Mouse (Mus musculus): ENCODE data around the gene Kcmf1. TPM values are rescaled to one million over a fixed set of nuclear protein-coding genes. Genes with fewer than 3 reads are reported as not detected.
"Not testable (repeated sequence)": the region's sequence is repeated elsewhere in the genome, so short reads cannot be mapped to it uniquely, and the experiment has no call there.

The Kcmf1 gene
- polyA plus RNA-seq, 1 experiment from 2014 or later: 46.7 TPM

DNA sequence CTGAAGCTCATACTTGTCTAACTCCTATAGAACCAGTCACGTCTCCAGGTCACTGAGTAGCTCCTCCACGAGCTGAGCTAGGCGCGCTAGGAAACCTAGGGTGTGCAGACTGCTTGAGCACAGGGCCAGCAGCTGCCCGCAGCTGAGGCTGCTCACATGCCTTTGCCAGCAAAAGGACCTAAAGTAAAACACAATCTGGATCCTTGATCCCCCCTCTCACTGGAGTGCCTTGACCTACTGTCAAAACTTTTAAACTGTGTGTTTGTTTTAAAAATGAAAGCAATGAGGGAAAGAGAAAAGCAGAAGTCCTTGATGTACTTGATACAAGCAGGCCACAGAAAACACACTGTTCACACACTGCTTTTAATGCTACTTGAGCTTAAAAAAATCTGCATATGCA, 31.1 kb downstream of the Kcmf1 start:
- H3K36me3 ChIP-seq: no peaks in the 10 kb centered on the region
- H3K4me3 ChIP-seq: no peak overlapping the region
- no peak overlapping the region for H3K4me2 ChIP-seq (replicated peaks)
- no peak overlapping the region for H3K27ac ChIP-seq
- ATAC-seq (ENCODE audit: low FRiP score, low read depth): no peak
- no peaks in the 10 kb centered on the region for H3K27me3 ChIP-seq (replicated peaks)
- no peak overlapping the region for H3K9ac ChIP-seq
- 88% methylated on average over 5 of the region's 5 CpGs for WGBS
- H3K9me3 ChIP-seq: no peaks in the 10 kb centered on the region
- H3K4me1 ChIP-seq: peaks cover 11% of the 10 kb centered on the region

DNA sequence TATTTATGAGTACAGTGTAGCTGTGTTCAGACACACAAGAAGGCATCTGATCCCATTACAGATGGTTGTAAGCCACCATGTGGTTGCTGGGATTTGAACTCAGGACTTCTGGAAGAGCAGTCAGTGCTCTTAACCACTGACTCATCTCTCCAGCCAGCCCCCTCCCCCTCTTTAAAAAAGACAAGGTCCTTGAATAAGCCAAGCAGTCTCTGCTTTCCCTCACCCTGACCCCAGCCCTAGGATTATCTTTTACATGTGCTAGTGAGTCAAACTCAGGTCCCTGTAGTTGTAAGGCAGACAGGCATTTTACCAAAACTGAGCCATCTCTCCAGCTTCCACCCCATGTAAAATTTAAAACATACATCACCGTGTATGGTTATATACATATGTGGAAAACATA, 32.0 kb downstream of the Kcmf1 start:
- peaks cover 11% of the 10 kb centered on the region for H3K4me1 ChIP-seq
- H3K4me2 ChIP-seq (replicated peaks): no peak overlapping the region
- no peaks in the 10 kb centered on the region for H3K9me3 ChIP-seq
- H3K36me3 ChIP-seq: no peaks in the 10 kb centered on the region
- H3K9ac ChIP-seq: no peak overlapping the region
- 91% methylated on average over 1 of the region's 1 CpGs for WGBS
- H3K27ac ChIP-seq: no peak overlapping the region
- no peak overlapping the region for H3K4me3 ChIP-seq
- no peaks in the 10 kb centered on the region for H3K27me3 ChIP-seq (replicated peaks)
- no peak for ATAC-seq (ENCODE audit: low FRiP score, low read depth)

DNA sequence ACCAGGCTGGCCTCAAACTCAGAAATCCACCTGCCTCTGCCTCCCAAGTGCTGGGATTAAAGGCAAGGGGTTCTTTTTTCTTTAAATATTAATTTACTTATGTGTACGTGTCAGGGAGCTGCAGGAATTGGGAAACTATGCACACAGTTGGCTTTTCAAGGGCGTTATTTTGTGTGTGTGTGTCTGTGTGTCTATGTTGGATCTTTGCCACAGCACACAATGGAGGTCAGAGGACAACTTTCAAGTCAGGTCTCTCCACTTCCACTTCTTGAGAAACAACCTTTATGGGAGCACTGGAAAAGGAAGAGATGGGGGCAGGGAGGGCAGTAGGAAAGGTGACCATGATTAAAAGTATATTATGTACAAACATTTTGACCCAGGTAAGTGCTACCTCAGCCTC, 33.5 kb downstream of the Kcmf1 start:
- no peak overlapping the region for H3K4me2 ChIP-seq (replicated peaks)
- H3K9ac ChIP-seq: no peak overlapping the region
- H3K4me1 ChIP-seq: peaks cover 11% of the 10 kb centered on the region
- no peaks in the 10 kb centered on the region for H3K36me3 ChIP-seq
- ATAC-seq (ENCODE audit: low FRiP score, low read depth): no peak
- WGBS: 86% methylated on average over 2 of the region's 2 CpGs
- H3K27me3 ChIP-seq (replicated peaks): no peaks in the 10 kb centered on the region
- H3K4me3 ChIP-seq: no peak overlapping the region
- H3K27ac ChIP-seq: no peak overlapping the region
- H3K9me3 ChIP-seq: no peaks in the 10 kb centered on the region

DNA sequence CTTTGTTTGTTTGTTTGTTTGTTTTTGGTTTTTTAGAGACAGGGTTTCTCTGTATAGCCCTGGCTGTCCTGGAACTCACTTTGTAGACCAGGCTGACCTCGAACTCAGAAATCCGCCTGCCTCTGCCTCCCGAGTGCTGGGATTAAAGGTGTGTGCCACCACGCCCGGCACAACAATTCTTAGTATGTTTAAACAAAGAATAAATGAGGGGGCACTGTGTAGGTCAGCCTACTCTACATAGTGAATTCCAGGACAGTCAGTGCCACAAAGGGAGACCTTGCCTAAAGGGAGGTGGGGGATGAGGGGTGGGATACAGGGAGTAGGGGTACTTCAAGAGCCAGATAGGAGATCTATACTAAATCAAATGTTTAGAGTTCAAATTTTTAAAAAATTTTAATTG, 37.1 kb downstream of the Kcmf1 start:
- H3K9ac ChIP-seq; H3K27me3 ChIP-seq (replicated peaks); H3K4me1 ChIP-seq; H3K4me3 ChIP-seq; H3K4me2 ChIP-seq (replicated peaks); ATAC-seq (ENCODE audit: low FRiP score, low read depth); H3K9me3 ChIP-seq; H3K27ac ChIP-seq: not testable (repeated sequence)
- WGBS: 95% methylated on average over 5 of the region's 5 CpGs
- H3K36me3 ChIP-seq: peaks cover 12% of the 10 kb centered on the region; the same call in 1 of the 2 replicates

DNA sequence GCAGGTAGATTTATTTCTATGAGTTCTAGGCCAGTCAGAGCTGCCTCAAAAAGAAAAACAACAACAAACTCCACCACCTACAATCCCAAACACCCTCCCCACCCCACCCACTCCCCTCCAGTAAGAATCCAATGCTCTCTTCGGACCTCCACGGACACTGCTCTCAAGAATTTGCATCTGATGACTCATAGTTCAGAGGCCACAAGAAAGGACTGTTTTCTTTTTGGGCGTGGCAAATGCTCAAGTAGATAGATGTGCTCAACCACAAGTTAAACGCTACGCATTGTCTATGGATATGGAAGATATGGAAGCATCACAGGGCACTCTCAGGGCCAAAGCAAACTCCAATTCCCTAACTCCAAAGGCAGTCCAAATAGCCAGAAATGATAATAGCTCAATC, 45.5 kb downstream of the Kcmf1 start:
- ATAC-seq (ENCODE audit: low FRiP score, low read depth): no peak
- 92% methylated on average over 5 of the region's 5 CpGs for WGBS
- Histone ChIP-seq H3K9me3 (no peaks in the 10 kb centered on the region; the same call in 1 of the 2 replicates), H3K4me1 (no peaks in the 10 kb centered on the region), H3K36me3 (peaks cover 44% of the 10 kb centered on the region), H3K27ac (no peak overlapping the region), H3K9ac (no peak overlapping the region), H3K4me3 (no peak overlapping the region), H3K4me2 (replicated peaks) (no peak overlapping the region), H3K27me3 (replicated peaks) (no peaks in the 10 kb centered on the region)

DNA sequence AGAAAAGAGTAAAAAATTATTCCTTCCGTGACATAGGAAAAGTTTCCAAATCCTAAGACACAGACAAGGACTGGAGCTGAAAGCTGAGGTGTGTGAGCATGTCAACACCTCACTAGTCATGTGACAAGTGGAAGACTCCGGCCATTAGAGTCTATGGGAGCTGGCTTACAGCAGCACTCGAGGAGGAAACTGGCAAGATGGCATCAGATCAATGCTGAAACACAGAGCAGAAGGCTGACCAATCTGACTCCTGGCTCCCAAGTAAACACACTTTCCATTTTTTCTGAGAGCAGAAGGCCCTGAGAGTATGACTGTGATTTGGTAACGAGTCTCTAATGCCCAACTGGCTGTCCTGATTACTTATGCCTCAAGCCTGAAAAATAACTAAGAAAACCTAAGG, 47.6 kb downstream of the Kcmf1 start:
- Histone ChIP-seq H3K4me3 (no peak overlapping the region), H3K4me1 (no peaks in the 10 kb centered on the region), H3K4me2 (replicated peaks) (no peak overlapping the region), H3K9me3 (no peaks in the 10 kb centered on the region; the same call in 1 of the 2 replicates), H3K36me3 (peaks cover 49% of the 10 kb centered on the region), H3K27ac (no peak overlapping the region), H3K27me3 (replicated peaks) (no peaks in the 10 kb centered on the region), H3K9ac (no peak overlapping the region)
- 94% methylated on average over 4 of the region's 4 CpGs for WGBS
- ATAC-seq (ENCODE audit: low FRiP score, low read depth): no peak

DNA sequence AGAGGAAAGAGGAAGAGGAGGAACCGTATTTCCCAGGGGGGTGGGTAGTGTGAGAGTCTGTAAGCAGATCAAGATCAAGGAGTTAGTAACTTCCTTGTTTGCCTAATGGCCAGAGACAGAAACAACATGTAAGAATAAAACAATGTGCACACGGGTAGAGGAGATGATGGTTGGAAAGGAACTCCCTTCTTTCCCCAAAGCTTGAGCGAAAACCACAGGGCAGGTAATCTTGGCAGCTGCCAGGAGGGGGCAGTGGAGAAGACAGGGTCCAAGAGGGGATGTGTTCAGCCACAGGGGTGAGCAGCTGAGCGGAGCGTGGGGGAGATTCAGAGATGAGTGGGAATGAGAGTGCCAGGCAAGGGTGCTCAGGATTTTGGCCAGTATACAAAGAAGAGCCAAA, 48.1 kb downstream of the Kcmf1 start:
- 84% methylated on average over 5 of the region's 5 CpGs for WGBS
- no peaks in the 10 kb centered on the region for H3K27me3 ChIP-seq (replicated peaks)
- no peak overlapping the region for H3K4me2 ChIP-seq (replicated peaks)
- ATAC-seq (ENCODE audit: low FRiP score, low read depth): 0 out of 2 replicates have a peak, but pooled peaks have one; percentile 68
- no peak overlapping the region for H3K27ac ChIP-seq
- no peaks in the 10 kb centered on the region; the same call in 1 of the 2 replicates for H3K9me3 ChIP-seq
- H3K9ac ChIP-seq: no peak overlapping the region
- H3K4me1 ChIP-seq: no peaks in the 10 kb centered on the region
- H3K4me3 ChIP-seq: no peak overlapping the region
- H3K36me3 ChIP-seq: peaks cover 48% of the 10 kb centered on the region

DNA sequence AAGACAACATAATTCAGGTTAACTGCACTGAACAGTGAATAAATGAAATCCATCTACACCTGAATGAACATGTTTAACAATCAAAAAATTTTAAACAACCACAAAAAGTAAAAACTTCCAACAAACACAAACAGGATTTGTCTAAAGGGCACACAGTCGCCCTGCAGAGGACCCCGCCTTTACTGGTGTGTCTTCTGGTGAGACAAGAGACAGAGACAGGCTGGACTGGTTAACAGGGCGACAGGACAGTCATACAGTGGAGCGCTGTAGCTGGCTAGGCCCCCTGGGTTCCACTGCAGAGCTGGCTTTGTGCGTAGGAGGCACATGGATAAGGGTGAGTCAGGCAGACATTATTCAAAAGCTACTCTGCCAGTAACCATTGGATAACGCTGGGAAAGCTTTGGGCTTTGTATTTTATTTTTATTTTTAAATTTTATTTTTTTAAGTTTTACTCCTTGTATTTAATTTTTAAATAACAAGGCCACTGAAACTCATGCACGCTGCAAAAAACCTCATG, 57.7 kb downstream of the Kcmf1 start:
- Histone ChIP-seq H3K27me3 (replicated peaks) (no peaks in the 10 kb centered on the region), H3K9me3 (no peaks in the 10 kb centered on the region), H3K36me3 (peaks cover 54% of the 10 kb centered on the region), H3K4me2 (replicated peaks) (no peak overlapping the region), H3K4me3 (no peak overlapping the region), H3K9ac (no peak overlapping the region), H3K4me1 (no peaks in the 10 kb centered on the region), H3K27ac (no peak overlapping the region)
- 91% methylated on average over 7 of the region's 7 CpGs for WGBS
- ATAC-seq (ENCODE audit: low FRiP score, low read depth): no peak

DNA sequence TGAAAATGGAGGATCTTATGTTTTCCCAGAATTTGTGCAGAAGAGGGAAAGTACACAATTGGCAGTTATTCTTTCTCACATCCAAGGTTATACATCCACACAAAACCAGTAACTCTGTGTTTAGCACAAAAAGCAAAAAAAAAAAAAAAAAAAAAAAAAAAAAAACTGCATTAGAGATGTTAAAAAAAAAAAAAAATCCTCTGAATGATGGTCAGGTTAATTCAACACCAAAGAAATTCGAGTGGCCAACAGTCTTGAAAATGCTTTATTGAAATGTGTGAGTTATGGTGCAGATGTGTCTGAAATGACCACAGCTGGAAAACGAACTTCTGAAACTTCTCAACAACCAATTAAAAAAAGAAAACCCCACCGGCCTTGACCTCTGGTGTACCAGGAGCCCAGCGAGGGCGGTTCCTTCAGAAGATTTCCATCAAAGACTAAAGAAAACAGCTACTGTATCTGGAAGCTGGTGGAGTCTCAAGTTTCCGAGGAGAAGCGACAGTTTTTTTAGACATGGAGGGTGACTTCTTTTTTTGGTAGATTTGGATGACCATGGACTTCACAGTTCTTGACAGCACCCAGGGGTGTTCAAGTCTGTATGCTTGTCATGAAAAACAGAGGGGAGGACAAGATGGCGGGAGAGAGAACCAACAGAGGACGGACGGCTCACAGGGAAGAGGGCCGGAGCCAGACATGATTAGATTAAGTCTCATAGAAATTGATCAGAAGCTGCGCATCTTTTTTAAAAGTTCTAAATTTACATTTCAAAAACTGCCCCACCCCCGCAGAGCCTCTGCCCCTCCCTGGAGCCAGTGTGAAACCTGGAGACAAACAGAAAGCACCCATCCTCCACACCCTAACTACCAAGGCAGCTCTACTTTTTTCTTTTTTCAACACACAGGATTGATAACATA, 58.7 kb downstream of the Kcmf1 start:
- H3K4me2 ChIP-seq (replicated peaks): no peak overlapping the region
- 90% methylated on average over 13 of the region's 13 CpGs for WGBS
- no peaks in the 10 kb centered on the region for H3K27me3 ChIP-seq (replicated peaks)
- no peak for ATAC-seq (ENCODE audit: low FRiP score, low read depth)
- H3K4me3 ChIP-seq: no peak overlapping the region
- no peaks in the 10 kb centered on the region for H3K4me1 ChIP-seq
- H3K9ac ChIP-seq: no peak overlapping the region
- H3K9me3 ChIP-seq: no peaks in the 10 kb centered on the region
- H3K36me3 ChIP-seq: peaks cover 50% of the 10 kb centered on the region
- H3K27ac ChIP-seq: no peak overlapping the region

DNA sequence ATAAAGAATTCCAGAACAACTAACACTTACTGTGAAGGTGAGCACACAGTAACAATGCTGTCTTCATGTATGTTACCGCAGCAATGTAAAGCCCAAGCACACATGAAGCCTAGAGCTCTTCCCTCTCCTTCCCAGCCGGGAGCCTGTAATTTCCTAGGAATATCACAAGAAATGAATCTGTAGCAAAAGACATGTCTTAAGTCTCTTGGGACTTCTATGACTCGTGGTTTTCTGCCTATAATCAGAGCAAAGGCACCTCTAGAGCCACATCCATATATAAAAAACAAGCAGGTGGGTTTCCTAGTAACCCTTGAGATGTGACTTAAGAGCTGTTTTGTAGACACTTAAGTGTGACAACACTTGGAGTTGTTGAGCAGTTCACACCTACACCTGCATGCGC, 62.0 kb downstream of the Kcmf1 start:
- H3K4me1 ChIP-seq: no peaks in the 10 kb centered on the region
- no peak for ATAC-seq (ENCODE audit: low FRiP score, low read depth)
- H3K36me3 ChIP-seq: peaks cover 23% of the 10 kb centered on the region
- no peak overlapping the region for H3K4me2 ChIP-seq (replicated peaks)
- no peak overlapping the region for H3K9ac ChIP-seq
- no peaks in the 10 kb centered on the region for H3K27me3 ChIP-seq (replicated peaks)
- no peak overlapping the region for H3K4me3 ChIP-seq
- WGBS: 87% methylated on average over 4 of the region's 4 CpGs
- H3K27ac ChIP-seq: no peak overlapping the region
- no peaks in the 10 kb centered on the region for H3K9me3 ChIP-seq

DNA sequence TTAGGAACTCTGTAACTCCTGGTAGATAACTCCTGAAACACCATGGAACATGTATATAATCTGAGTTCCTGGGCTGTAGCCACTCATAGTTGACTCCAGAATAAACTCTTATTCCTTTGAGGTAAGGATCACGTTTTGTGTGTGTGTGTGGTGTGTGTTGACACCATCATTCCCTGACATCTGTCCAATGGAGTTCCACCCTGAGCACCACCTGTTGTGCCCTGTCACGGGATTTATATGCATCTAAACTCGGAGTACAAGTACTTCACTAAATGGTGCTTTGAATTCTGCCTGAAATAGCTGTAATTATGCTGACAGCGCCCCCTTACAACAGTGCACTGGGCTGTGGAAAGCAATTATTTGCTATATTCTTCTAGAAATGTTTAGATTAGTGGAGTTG, 65.3 kb downstream of the Kcmf1 start:
- H3K9ac ChIP-seq: no peak overlapping the region
- H3K27me3 ChIP-seq (replicated peaks): no peaks in the 10 kb centered on the region
- H3K4me2 ChIP-seq (replicated peaks): no peak overlapping the region
- no peak overlapping the region for H3K4me3 ChIP-seq
- WGBS: 60% methylated on average over 4 of the region's 4 CpGs
- H3K36me3 ChIP-seq: peaks cover 4% of the 10 kb centered on the region; the same call in 1 of the 2 replicates
- no peak overlapping the region for H3K27ac ChIP-seq
- no peaks in the 10 kb centered on the region for H3K4me1 ChIP-seq
- ATAC-seq (ENCODE audit: low FRiP score, low read depth): no peak
- no peaks in the 10 kb centered on the region for H3K9me3 ChIP-seq

DNA sequence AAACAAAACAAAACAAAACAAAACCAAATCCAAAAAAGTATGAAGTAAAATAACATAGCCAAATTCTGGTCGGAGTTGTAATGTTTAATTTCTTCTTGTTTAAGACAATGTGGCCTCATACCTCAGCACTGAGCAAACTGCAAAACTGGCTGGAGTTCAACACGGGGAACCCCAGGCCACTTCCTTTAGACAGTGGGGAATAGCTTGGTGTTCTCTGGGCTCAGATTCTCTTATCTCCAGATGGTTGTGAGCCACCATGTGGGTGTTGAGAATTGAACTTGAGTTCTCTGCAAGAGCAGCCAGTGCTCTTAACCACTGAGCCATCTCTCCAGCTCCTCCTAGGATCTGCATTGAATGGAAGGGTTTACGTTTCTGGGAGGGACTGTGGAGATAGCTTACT, 67.9 kb downstream of the Kcmf1 start:
- Histone ChIP-seq H3K27ac (no peak overlapping the region), H3K27me3 (replicated peaks) (no peaks in the 10 kb centered on the region), H3K4me1 (no peaks in the 10 kb centered on the region), H3K9me3 (no peaks in the 10 kb centered on the region), H3K9ac (no peak overlapping the region), H3K4me2 (replicated peaks) (no peak overlapping the region), H3K36me3 (0 out of 2 replicates have a peak, but pooled peaks cover 4% of the 10 kb centered on the region), H3K4me3 (no peak overlapping the region)
- ATAC-seq (ENCODE audit: low FRiP score, low read depth): no peak
- WGBS: 63% methylated on average over 3 of the region's 3 CpGs

DNA sequence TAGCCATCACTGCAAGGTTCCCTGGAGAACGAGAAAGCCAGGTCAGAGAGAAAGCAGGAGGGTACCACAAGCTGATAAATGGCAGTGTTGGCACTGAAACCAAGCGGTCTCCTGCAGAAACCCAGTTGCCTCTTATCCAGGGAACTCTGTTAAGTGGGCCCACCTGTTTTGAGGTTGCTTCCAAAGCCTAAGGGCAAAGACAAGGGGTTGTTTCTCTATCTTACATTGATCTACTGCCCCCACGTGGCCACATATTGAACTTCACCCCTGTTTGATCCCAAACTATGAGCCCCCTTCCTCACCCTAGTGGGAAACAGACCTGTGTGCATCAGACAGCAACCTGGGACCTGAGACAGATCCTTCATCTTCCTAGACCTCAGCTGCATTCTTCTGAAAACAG, 68.5 kb downstream of the Kcmf1 start:
- 28% methylated on average over 3 of the region's 3 CpGs for WGBS
- H3K27ac ChIP-seq: no peak overlapping the region
- H3K27me3 ChIP-seq (replicated peaks): no peaks in the 10 kb centered on the region
- no peaks in the 10 kb centered on the region for H3K4me1 ChIP-seq
- no peak overlapping the region for H3K9ac ChIP-seq
- no peak overlapping the region for H3K4me2 ChIP-seq (replicated peaks)
- ATAC-seq (ENCODE audit: low FRiP score, low read depth): peak; percentile 29
- H3K9me3 ChIP-seq: no peaks in the 10 kb centered on the region
- no peak overlapping the region for H3K4me3 ChIP-seq
- H3K36me3 ChIP-seq: 0 out of 2 replicates have a peak, but pooled peaks cover under 1% of the 10 kb centered on the region
